ENCODE assay signal across 9 mouse cellular contexts in genomic region chr17:6108175-6108574, GRCm38 (mm10). TPM values are rescaled to one million over a fixed set of nuclear protein-coding genes. Genes with fewer than 3 reads are reported as not detected.
DNase-seq lines count a peak whose midpoint lies in the region; ATAC-seq lines count a peak whose summit lies in the region.
"Had no signal": no experiment of that assay in that cellular context is flagged by ENCODE, and none has a peak within 500 bp of the region (broad histone marks: within the 10 kb centered on the region; RNA-seq: fewer than 3 reads in every experiment).

No protein-coding gene starts in this region.

- 0 out of 2 replicates have a peak overlapping the region, but pooled peaks have one; percentile 9 for H3K9ac ChIP-seq in embryonic facial prominence, embryonic 15.5 days
- H3K9ac ChIP-seq in hindbrain, embryonic 14.5 days, result peak overlapping the region; percentile 92
- H3K9ac ChIP-seq in midbrain, embryonic 13.5 days (replicated peaks), result peak overlapping the region; percentile 98

- peak overlapping the region; percentile 58 for H3K4me2 ChIP-seq in embryonic facial prominence, embryonic 15.5 days (replicated peaks)
- peak overlapping the region; percentile 83 for H3K4me2 ChIP-seq in hindbrain, embryonic 14.5 days (replicated peaks)
- H3K4me2 ChIP-seq in midbrain, embryonic 13.5 days (replicated peaks), result peak overlapping the region; percentile 91

- H3K9me3 ChIP-seq in embryonic facial prominence, embryonic 15.5 days (replicated peaks), result no peaks in the 10 kb centered on the region
- no peaks in the 10 kb centered on the region for H3K9me3 ChIP-seq in hindbrain, embryonic 14.5 days (ENCODE audit: control insufficient read depth, low read length)
- H3K9me3 ChIP-seq in midbrain, embryonic 13.5 days, result no peaks in the 10 kb centered on the region

- H3K27ac ChIP-seq in embryonic facial prominence, embryonic 15.5 days (replicated peaks), result no peak overlapping the region
- H3K27ac ChIP-seq in hindbrain, embryonic 14.5 days, result peak overlapping the region; percentile 97
- H3K27ac ChIP-seq in midbrain, embryonic 13.5 days, result peak overlapping the region; percentile 99; the same call in 1 of the 2 replicates

- no peaks in the 10 kb centered on the region for H3K27me3 ChIP-seq in embryonic facial prominence, embryonic 15.5 days
- H3K27me3 ChIP-seq in hindbrain, embryonic 14.5 days (ENCODE audit: control insufficient read depth, insufficient read depth, low read length), result no peaks in the 10 kb centered on the region
- H3K27me3 ChIP-seq in midbrain, embryonic 13.5 days, result no peaks in the 10 kb centered on the region; the same call in 1 of the 2 replicates

- peaks cover 19% of the 10 kb centered on the region for H3K4me1 ChIP-seq in embryonic facial prominence, embryonic 15.5 days
- peaks cover 22% of the 10 kb centered on the region for H3K4me1 ChIP-seq in hindbrain, embryonic 14.5 days (replicated peaks; ENCODE audit: control insufficient read depth, insufficient read depth, low read length)
- H3K4me1 ChIP-seq in midbrain, embryonic 13.5 days (replicated peaks), result peaks cover 34% of the 10 kb centered on the region

- peak overlapping the region; percentile 93 for H3K4me3 ChIP-seq in embryonic facial prominence, embryonic 15.5 days (replicated peaks)
- H3K4me3 ChIP-seq in hindbrain, embryonic 14.5 days (replicated peaks; ENCODE audit: low read length), result peak overlapping the region; percentile 61
- H3K4me3 ChIP-seq in midbrain, embryonic 13.5 days (replicated peaks), result peak overlapping the region; percentile 94

- ATAC-seq in embryonic facial prominence, embryonic 15.5 days (ENCODE audit: insufficient number of reproducible peaks, low FRiP score, low TSS enrichment, low read depth), result no peak
- ATAC-seq in hindbrain, embryonic 14.5 days (ENCODE audit: low FRiP score), result no peak
- no peak for ATAC-seq in midbrain, embryonic 13.5 days

- DNase-seq in heart, adult 18-20 months, result peak; percentile 18 to 32
- DNase-seq in heart, postnatal 4 days, result no peak
- no peak for DNase-seq in hindbrain, embryonic 14.5 days (ENCODE audit: low spot score)
- DNase-seq in layer of hippocampus, postnatal 10 days (ENCODE audit: low spot score in 2 of 2), result no peak
- no peak for DNase-seq in adrenal gland, adult 2 months
- DNase-seq in urinary bladder, postnatal 14 days (ENCODE audit: low spot score), result no peak
- DNase-seq: cerebellum, adult 18-20 months had no signal

- 28% methylated on average over 7 of the region's 7 CpGs for WGBS in embryonic facial prominence, embryonic 15.5 days
- 49% methylated on average over 7 of the region's 7 CpGs for WGBS in hindbrain, embryonic 14.5 days
- WGBS in midbrain, embryonic 13.5 days, result 42% methylated on average over 7 of the region's 7 CpGs

- H3K36me3 ChIP-seq in embryonic facial prominence, embryonic 15.5 days, result peaks cover 3% of the 10 kb centered on the region; the same call in 1 of the 2 replicates
- H3K36me3 ChIP-seq in hindbrain, embryonic 14.5 days (replicated peaks; ENCODE audit: control insufficient read depth, insufficient read depth), result no peaks in the 10 kb centered on the region
- H3K36me3 ChIP-seq in midbrain, embryonic 13.5 days, result peaks cover 14% of the 10 kb centered on the region; the same call in 1 of the 2 replicates

RNA-seq across cellular contexts. Expression of gene Tulp4, which starts 1.9 kb away (rescaled TPM):
- 10 to 100 TPM; 97.1 to 99.3 TPM for total RNA-seq in heart, adult 18-20 months (2021)
- 100 to 1,000 TPM; 127 to 136 TPM for total RNA-seq in heart, postnatal 4 days (2021)
- 89.8 and 101 TPM in 2 replicates for polyA plus RNA-seq in embryonic facial prominence, embryonic 15.5 days (2015; fragmentation: Nextera tagmentation; extraction: Ambion mirVana)
- polyA plus RNA-seq in hindbrain, embryonic 14.5 days (2014; fragmentation: Nextera tagmentation; extraction: Ambion mirVana), result 164 and 177 TPM in 2 replicates
- polyA plus RNA-seq in midbrain, embryonic 13.5 days (2015; fragmentation: Nextera tagmentation; extraction: Ambion mirVana), result 154 and 171 TPM in 2 replicates
- total RNA-seq in layer of hippocampus, postnatal 10 days (2021), result 100 to 1,000 TPM; 292 to 299 TPM
- 10 to 100 TPM; 66.5 to 85.6 TPM for total RNA-seq in adrenal gland, adult 2 months (2021)
- polyA plus RNA-seq in adrenal gland, adult 2 months (2012; rRNA removed), result 53.3 and 66.6 TPM in 2 replicates

RNA-seq across cellular contexts. Expression of gene Gtf2h5, which starts 28.6 kb away (rescaled TPM):
- 10 to 100 TPM; 60.4 to 66.8 TPM for total RNA-seq in heart, adult 18-20 months (2021)
- total RNA-seq in heart, postnatal 4 days (2021), result 10 to 100 TPM; 87.1 to 94.5 TPM
- polyA plus RNA-seq in embryonic facial prominence, embryonic 15.5 days (2015; fragmentation: Nextera tagmentation; extraction: Ambion mirVana), result 165 and 182 TPM in 2 replicates
- 204 and 214 TPM in 2 replicates for polyA plus RNA-seq in hindbrain, embryonic 14.5 days (2014; fragmentation: Nextera tagmentation; extraction: Ambion mirVana)
- 202 and 216 TPM in 2 replicates for polyA plus RNA-seq in midbrain, embryonic 13.5 days (2015; fragmentation: Nextera tagmentation; extraction: Ambion mirVana)
- total RNA-seq in layer of hippocampus, postnatal 10 days (2021), result 100 to 1,000 TPM; 172 to 182 TPM
- total RNA-seq in adrenal gland, adult 2 months (2021), result 10 to 100 TPM; 60.6 to 93.9 TPM
- 3.9 and 4.5 TPM in 2 replicates for polyA plus RNA-seq in adrenal gland, adult 2 months (2012; rRNA removed)

RNA-seq across cellular contexts. Expression of gene Serac1, which starts 28.6 kb away (rescaled TPM):
- total RNA-seq in heart, adult 18-20 months (2021), result 1 to 10 TPM; 6.4 to 7.5 TPM
- 1 to 10 TPM; 7.0 to 8.8 TPM for total RNA-seq in heart, postnatal 4 days (2021)
- polyA plus RNA-seq in embryonic facial prominence, embryonic 15.5 days (2015; fragmentation: Nextera tagmentation; extraction: Ambion mirVana), result 3.9 and 5.4 TPM in 2 replicates
- polyA plus RNA-seq in hindbrain, embryonic 14.5 days (2014; fragmentation: Nextera tagmentation; extraction: Ambion mirVana), result 10.7 and 13.6 TPM in 2 replicates
- polyA plus RNA-seq in midbrain, embryonic 13.5 days (2015; fragmentation: Nextera tagmentation; extraction: Ambion mirVana), result 10.9 and 11.4 TPM in 2 replicates
- 10 to 100 TPM; 20.2 to 25.2 TPM for total RNA-seq in layer of hippocampus, postnatal 10 days (2021)
- total RNA-seq in adrenal gland, adult 2 months (2021), result 1 to 10 TPM; 5.3 to 6.9 TPM
- 2.8 and 4.9 TPM in 2 replicates for polyA plus RNA-seq in adrenal gland, adult 2 months (2012; rRNA removed)

Comparison
In these comparisons a context has a peak if more than half of its experiments do, and no peak if none do; other contexts are left out.
1. DNase-seq: peak in heart, adult 18-20 months (2 of 2); none in heart, postnatal 4 days (single experiment), hindbrain, embryonic 14.5 days (single experiment), layer of hippocampus, postnatal 10 days (0 of 2), adrenal gland, adult 2 months (single experiment) and urinary bladder, postnatal 14 days (single experiment).
2. H3K9ac ChIP-seq: peak in every context shown above with its lines; median percentile 98 in midbrain, embryonic 13.5 days; 92 in hindbrain, embryonic 14.5 days; 9 in embryonic facial prominence, embryonic 15.5 days.
3. Peak in every context shown above with its lines, with median percentiles within 50 percentile points of each other: H3K4me2 ChIP-seq and H3K4me3 ChIP-seq.